Mouse (Mus musculus) stomach, postnatal 0 days (tissue): ENCODE measurements at regions not wholly inside any gene's neighbourhood (a gene's known extent, or its start where the extent isn't known, plus 50 kb on each side); places are given as distances from the start of the nearest gene placed in this dataset.

Experiments
- CTCF ChIP-seq: IDR thresholded peaks from 2 replicates; pipeline ENCODE4 v1.5.1; 2016; ENCODE audit warnings: antibody characterized with exemption, low read depth, mild to moderate bottlenecking, moderate library complexity
- EP300 ChIP-seq: optimal IDR thresholded peaks from 2 replicates; pipeline ENCODE3; 2016; ENCODE audit warnings: antibody characterized with exemption

DNA sequence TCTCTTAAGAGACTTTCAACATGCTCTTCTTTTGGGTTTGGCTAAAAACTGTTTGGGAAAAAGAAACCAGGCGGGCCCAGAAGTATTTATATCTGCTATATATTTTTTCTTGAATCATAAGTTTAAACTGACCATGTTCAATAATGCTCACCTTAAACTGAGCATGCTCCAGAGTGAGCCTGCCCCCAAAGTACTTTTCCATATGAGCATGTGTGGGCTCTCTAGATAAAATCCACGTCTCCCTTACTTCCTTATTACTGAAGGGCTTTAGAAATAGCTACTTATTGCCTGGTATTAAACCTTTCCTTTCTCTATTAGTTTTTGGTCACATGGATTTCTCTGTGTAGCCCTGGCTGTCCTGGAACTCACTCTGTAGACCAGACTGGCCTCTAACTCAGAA is 126.0 kb upstream of the Irf2bp2 start:
- TF ChIP-seq CTCF (no peak), EP300 (no peak)
